Mouse (Mus musculus): ENCODE data around the gene Chrna1. TPM values are rescaled to one million over a fixed set of nuclear protein-coding genes. Genes with fewer than 3 reads are reported as not detected.

Chrna1 gene
- total RNA-seq, 2 experiments from 2014 or later = not detected

GRCm38 (mm10) chr2:73592231-73593100, 12.3 kb upstream of the Chrna1 start:
- peak; percentile 70 for ATAC-seq (replicated peaks; ENCODE audit: poor library complexity, severe bottlenecking)

- no peak for ATAC-seq (replicated peaks; ENCODE audit: poor library complexity, severe bottlenecking)
These were observed 11.1 kb upstream of the Chrna1 start for GRCm38 (mm10) chr2:73591246-73591645.

- no peak for ATAC-seq (replicated peaks; ENCODE audit: poor library complexity, severe bottlenecking)
These were observed 10.0 kb upstream of the Chrna1 start for GRCm38 (mm10) chr2:73590106-73590505.

- ATAC-seq (replicated peaks; ENCODE audit: poor library complexity, severe bottlenecking) = no peak
These were observed 8.8 kb upstream of the Chrna1 start for GRCm38 (mm10) chr2:73588951-73589350.

- no peak for ATAC-seq (replicated peaks; ENCODE audit: poor library complexity, severe bottlenecking)
These were observed 7.0 kb upstream of the Chrna1 start for GRCm38 (mm10) chr2:73587109-73587506.

- ATAC-seq (replicated peaks; ENCODE audit: poor library complexity, severe bottlenecking) = no peak
These were observed 6.4 kb upstream of the Chrna1 start for GRCm38 (mm10) chr2:73586392-73587108.

GRCm38 (mm10) chr2:73585347-73585831, 5.3 kb upstream of the Chrna1 start:
- 0 out of 2 replicates have a peak, but pooled peaks have one; percentile 31 for ATAC-seq (replicated peaks; ENCODE audit: poor library complexity, severe bottlenecking)

GRCm38 (mm10) chr2:73584645-73585346, 4.7 kb upstream of the Chrna1 start:
- peak; percentile 88 for ATAC-seq (replicated peaks; ENCODE audit: poor library complexity, severe bottlenecking)

- ATAC-seq (replicated peaks; ENCODE audit: poor library complexity, severe bottlenecking) = no peak
These were observed 582 bp upstream of the Chrna1 start for GRCm38 (mm10) chr2:73580720-73581119.

- no peak for ATAC-seq (replicated peaks; ENCODE audit: poor library complexity, severe bottlenecking)
These were observed 970 bp downstream of the Chrna1 start for GRCm38 (mm10) chr2:73579168-73579567.

- no peak for ATAC-seq (replicated peaks; ENCODE audit: poor library complexity, severe bottlenecking)
These were observed 5.7 kb downstream of the Chrna1 start for GRCm38 (mm10) chr2:73574418-73574817.

GRCm38 (mm10) chr2:73573556-73573955, 6.6 kb downstream of the Chrna1 start:
- ATAC-seq (replicated peaks; ENCODE audit: poor library complexity, severe bottlenecking) = no peak

- peak; percentile 84 for ATAC-seq (replicated peaks; ENCODE audit: poor library complexity, severe bottlenecking)
These were observed 7.4 kb downstream of the Chrna1 start for GRCm38 (mm10) chr2:73572539-73573372.

GRCm38 (mm10) chr2:73571901-73572300, 8.2 kb downstream of the Chrna1 start:
- ATAC-seq (replicated peaks; ENCODE audit: poor library complexity, severe bottlenecking) = no peak

- ATAC-seq (replicated peaks; ENCODE audit: poor library complexity, severe bottlenecking) = no peak
These were observed 8.8 kb downstream of the Chrna1 start for GRCm38 (mm10) chr2:73571304-73571703.

- ATAC-seq (replicated peaks; ENCODE audit: poor library complexity, severe bottlenecking) = peak; percentile 90
These were observed 13.0 kb downstream of the Chrna1 start for GRCm38 (mm10) chr2:73566989-73567605.

GRCm38 (mm10) chr2:73566162-73566561, 14.0 kb downstream of the Chrna1 start:
- ATAC-seq (replicated peaks; ENCODE audit: poor library complexity, severe bottlenecking) = peak; percentile 55

GRCm38 (mm10) chr2:73563690-73564089, 16.4 kb downstream of the Chrna1 start:
- ATAC-seq (replicated peaks; ENCODE audit: poor library complexity, severe bottlenecking) = no peak

GRCm38 (mm10) chr2:73562656-73563055, 17.5 kb downstream of the Chrna1 start:
- no peak for ATAC-seq (replicated peaks; ENCODE audit: poor library complexity, severe bottlenecking)
